In genomic region chr3:138499854-138500740, GRCm38 (mm10) we compare ENCODE assay signal across 15 mouse cellular contexts. TPM values are rescaled to one million over a fixed set of nuclear protein-coding genes. Genes with fewer than 3 reads are reported as not detected.
A peak's percentile ranks its signal among the peaks of the same experiment; 100 is the strongest.
DNase-seq lines count a peak whose midpoint lies in the region; ATAC-seq and TF ChIP-seq lines count a peak whose summit lies in the region.
"Had no signal": no experiment of that assay in that cellular context is flagged by ENCODE, and none has a peak within 500 bp of the region (broad histone marks: within the 10 kb centered on the region; RNA-seq: fewer than 3 reads in every experiment).

No protein-coding gene starts in this region.

- H3K9me3 ChIP-seq in hindbrain, embryonic 10.5 days, result no peaks in the 10 kb centered on the region
- no peaks in the 10 kb centered on the region for H3K9me3 ChIP-seq in hindbrain, postnatal 0 days (ENCODE audit: low read length)
- no peaks in the 10 kb centered on the region for H3K9me3 ChIP-seq in hindbrain, embryonic 16.5 days (ENCODE audit: control insufficient read depth, low read length)
- H3K9me3 ChIP-seq in midbrain, postnatal 0 days (ENCODE audit: low read length), result no peaks in the 10 kb centered on the region
- H3K9me3 ChIP-seq: lung, embryonic 15.5 days had no signal

- intact Hi-C loops in left cerebral cortex, postnatal 36 days (cut with DNase I), result no loop called here

- no peaks in the 10 kb centered on the region for H3K27me3 ChIP-seq in hindbrain, embryonic 10.5 days (ENCODE audit: insufficient read depth, poor library complexity, severe bottlenecking)
- H3K27me3 ChIP-seq in hindbrain, postnatal 0 days (ENCODE audit: insufficient read depth, low read length), result no peaks in the 10 kb centered on the region
- no peaks in the 10 kb centered on the region for H3K27me3 ChIP-seq in hindbrain, embryonic 16.5 days (replicated peaks; ENCODE audit: control insufficient read depth, insufficient read depth, low read length)
- no peaks in the 10 kb centered on the region for H3K27me3 ChIP-seq in midbrain, postnatal 0 days (ENCODE audit: insufficient read depth, low read length)
- H3K27me3 ChIP-seq: lung, embryonic 15.5 days; megakaryocyte, embryonic 14.5 days had no signal

- ATAC-seq in hindbrain, postnatal 0 days, result no peak
- no peak for ATAC-seq in hindbrain, embryonic 16.5 days
- no peak for ATAC-seq in midbrain, postnatal 0 days (ENCODE audit: low FRiP score)
- ATAC-seq: intestine, postnatal 0 days had no signal

- no peaks in the 10 kb centered on the region for H3K36me3 ChIP-seq in hindbrain, embryonic 10.5 days
- no peaks in the 10 kb centered on the region for H3K36me3 ChIP-seq in hindbrain, postnatal 0 days (ENCODE audit: insufficient read depth, low read length)
- H3K36me3 ChIP-seq in hindbrain, embryonic 16.5 days (ENCODE audit: control insufficient read depth, insufficient read depth, low read length), result no peaks in the 10 kb centered on the region
- no peaks in the 10 kb centered on the region for H3K36me3 ChIP-seq in midbrain, postnatal 0 days (ENCODE audit: insufficient read depth, low read length)
- H3K36me3 ChIP-seq: lung, embryonic 15.5 days had no signal

- peak overlapping the region; percentile 82 for H3K27ac ChIP-seq in hindbrain, embryonic 10.5 days
- H3K27ac ChIP-seq in hindbrain, postnatal 0 days, result no peak overlapping the region
- no peak overlapping the region for H3K27ac ChIP-seq in hindbrain, embryonic 16.5 days (ENCODE audit: low read depth, low read length)
- H3K27ac ChIP-seq in midbrain, postnatal 0 days (ENCODE audit: low read depth, low read length), result no peak overlapping the region
- H3K27ac ChIP-seq: lung, embryonic 15.5 days; stomach, postnatal 0 days had no signal

- 27% methylated on average over 15 of the region's 15 CpGs for WGBS in hindbrain, embryonic 10.5 days
- 18% methylated on average over 15 of the region's 15 CpGs for WGBS in hindbrain, postnatal 0 days
- 18% methylated on average over 15 of the region's 15 CpGs for WGBS in hindbrain, embryonic 16.5 days
- 22% methylated on average over 15 of the region's 15 CpGs for WGBS in midbrain, postnatal 0 days

- H3K4me3 ChIP-seq in hindbrain, embryonic 10.5 days, result 0 out of 2 replicates have a peak overlapping the region, but pooled peaks have one; percentile 4
- H3K4me3 ChIP-seq in hindbrain, postnatal 0 days (ENCODE audit: low read length), result no peak overlapping the region
- H3K4me3 ChIP-seq in hindbrain, embryonic 16.5 days (ENCODE audit: low read length), result no peak overlapping the region
- H3K4me3 ChIP-seq in midbrain, postnatal 0 days (ENCODE audit: low read depth, low read length), result no peak overlapping the region
- H3K4me3 ChIP-seq: lung, embryonic 15.5 days; megakaryocyte, embryonic 14.5 days had no signal

- no peak for TF ChIP-seq CTCF in hindbrain, postnatal 0 days (IDR thresholded peaks at IDR 0.05; ENCODE audit: low read depth)
- TF ChIP-seq CTCF in midbrain, postnatal 0 days (IDR thresholded peaks at IDR 0.05), result no peak

- no peak overlapping the region; the same call in 1 of the 2 replicates for H3K4me2 ChIP-seq in hindbrain, postnatal 0 days (ENCODE audit: low read depth, low read length)
- peak overlapping the region; percentile 22; the same call in 1 of the 2 replicates for H3K4me2 ChIP-seq in hindbrain, embryonic 16.5 days (ENCODE audit: low read length)
- 0 out of 2 replicates have a peak overlapping the region, but pooled peaks have one; percentile 1 for H3K4me2 ChIP-seq in midbrain, postnatal 0 days (ENCODE audit: low read depth, low read length, poor library complexity, severe bottlenecking)
- H3K4me2 ChIP-seq: lung, embryonic 15.5 days had no signal

- peaks cover 45% of the 10 kb centered on the region for H3K4me1 ChIP-seq in hindbrain, embryonic 10.5 days (replicated peaks)
- no peaks in the 10 kb centered on the region for H3K4me1 ChIP-seq in hindbrain, postnatal 0 days (ENCODE audit: insufficient read depth, low read length)
- H3K4me1 ChIP-seq in hindbrain, embryonic 16.5 days (ENCODE audit: control insufficient read depth, insufficient read depth, low read depth, low read length), result no peaks in the 10 kb centered on the region
- H3K4me1 ChIP-seq in midbrain, postnatal 0 days (ENCODE audit: insufficient read depth, low read length), result no peaks in the 10 kb centered on the region
- H3K4me1 ChIP-seq: lung, embryonic 15.5 days had no signal

- DNase-seq in hindbrain, embryonic 10.5 days (ENCODE audit: low spot score), result peak; percentile 80
- no peak for DNase-seq in hindbrain, postnatal 0 days (ENCODE audit: low spot score)
- no peak for DNase-seq in midbrain, postnatal 0 days (ENCODE audit: low spot score)
- DNase-seq in yolk sac, embryonic 10.5 days (ENCODE audit: low spot score), result peak; percentile 21
- no peak for DNase-seq in left cerebral cortex, postnatal 36 days (ENCODE audit: low spot score in 2 of 2)
- no peak for DNase-seq in thymus, postnatal 4 days
- DNase-seq in right cerebral cortex, postnatal 10 days (ENCODE audit: low spot score in 2 of 2), result no peak
- DNase-seq: gastrocnemius, postnatal 10 days; heart, postnatal 10 days; kidney, postnatal 36 days had no signal

- no peak overlapping the region for H3K9ac ChIP-seq in hindbrain, postnatal 0 days (replicated peaks; ENCODE audit: low read length)
- no peak overlapping the region for H3K9ac ChIP-seq in hindbrain, embryonic 16.5 days (ENCODE audit: low read depth, low read length)
- H3K9ac ChIP-seq in midbrain, postnatal 0 days (replicated peaks; ENCODE audit: low read length, poor library complexity, severe bottlenecking), result 0 out of 2 replicates have a peak overlapping the region, but pooled peaks have one; percentile 36
- H3K9ac ChIP-seq: lung, embryonic 15.5 days had no signal

RNA-seq across cellular contexts. Expression of gene Metap1, which starts 10.8 kb away (rescaled TPM):
- polyA plus RNA-seq in hindbrain, embryonic 10.5 days (2016; fragmentation: Nextera tagmentation; extraction: Ambion mirVana), result 51.3 and 53.8 TPM in 2 replicates
- 46.3 and 55.0 TPM in 2 replicates for total RNA-seq in hindbrain, postnatal 0 days (2014; rRNA removed)
- 40.6 and 43.6 TPM in 2 replicates for polyA plus RNA-seq in hindbrain, postnatal 0 days (2015; fragmentation: Nextera tagmentation; extraction: Ambion mirVana)
- polyA plus RNA-seq in hindbrain, embryonic 16.5 days (2015; fragmentation: Nextera tagmentation; extraction: Ambion mirVana), result 45.7 and 47.5 TPM in 2 replicates
- 50.7 and 60.4 TPM in 2 replicates for total RNA-seq in midbrain, postnatal 0 days (2014; rRNA removed)
- polyA plus RNA-seq in midbrain, postnatal 0 days (2015; fragmentation: Nextera tagmentation; extraction: Ambion mirVana), result 49.8 and 51.0 TPM in 2 replicates
- total RNA-seq in left cerebral cortex, postnatal 36 days (2021), result 10 to 100 TPM; 38.1 to 39.7 TPM

RNA-seq across cellular contexts. Expression of gene Eif4e, which starts 25.9 kb away (rescaled TPM):
- 370 and 465 TPM in 2 replicates for polyA plus RNA-seq in hindbrain, embryonic 10.5 days (2016; fragmentation: Nextera tagmentation; extraction: Ambion mirVana)
- total RNA-seq in hindbrain, postnatal 0 days (2014; rRNA removed), result 54.2 and 94.0 TPM in 2 replicates
- 259 and 290 TPM in 2 replicates for polyA plus RNA-seq in hindbrain, postnatal 0 days (2015; fragmentation: Nextera tagmentation; extraction: Ambion mirVana)
- polyA plus RNA-seq in hindbrain, embryonic 16.5 days (2015; fragmentation: Nextera tagmentation; extraction: Ambion mirVana), result 315 and 352 TPM in 2 replicates
- 91.4 and 104 TPM in 2 replicates for total RNA-seq in midbrain, postnatal 0 days (2014; rRNA removed)
- polyA plus RNA-seq in midbrain, postnatal 0 days (2015; fragmentation: Nextera tagmentation; extraction: Ambion mirVana), result 293 and 309 TPM in 2 replicates
- total RNA-seq in left cerebral cortex, postnatal 36 days (2021), result 100 to 1,000 TPM; 175 to 183 TPM

RNA-seq across cellular contexts. Expression of gene Adh5, which starts 57.2 kb away (rescaled TPM):
- 255 and 261 TPM in 2 replicates for polyA plus RNA-seq in hindbrain, embryonic 10.5 days (2016; fragmentation: Nextera tagmentation; extraction: Ambion mirVana)
- total RNA-seq in hindbrain, postnatal 0 days (2014; rRNA removed), result 78.8 and 88.6 TPM in 2 replicates
- 184 and 195 TPM in 2 replicates for polyA plus RNA-seq in hindbrain, postnatal 0 days (2015; fragmentation: Nextera tagmentation; extraction: Ambion mirVana)
- 190 and 191 TPM in 2 replicates for polyA plus RNA-seq in hindbrain, embryonic 16.5 days (2015; fragmentation: Nextera tagmentation; extraction: Ambion mirVana)
- total RNA-seq in midbrain, postnatal 0 days (2014; rRNA removed), result 93.2 and 96.8 TPM in 2 replicates
- polyA plus RNA-seq in midbrain, postnatal 0 days (2015; fragmentation: Nextera tagmentation; extraction: Ambion mirVana), result 163 and 176 TPM in 2 replicates
- 10 to 100 TPM; 60.8 to 64.3 TPM for total RNA-seq in left cerebral cortex, postnatal 36 days (2021)

Comparison
In these comparisons a context has a peak if more than half of its experiments do, and no peak if none do; other contexts are left out.
1. DNase-seq: peak in hindbrain, embryonic 10.5 days (single experiment) and yolk sac, embryonic 10.5 days (single experiment); none in hindbrain, postnatal 0 days (single experiment), midbrain, postnatal 0 days (single experiment), left cerebral cortex, postnatal 36 days (0 of 2), thymus, postnatal 4 days (single experiment) and right cerebral cortex, postnatal 10 days (0 of 2).